Mouse (Mus musculus) embryonic facial prominence, embryonic 15.5 days (tissue): ENCODE results near the gene Gm5155. TPM values are rescaled to one million over a fixed set of nuclear protein-coding genes. Genes with fewer than 3 reads are reported as not detected.
"Not testable (repeated sequence)": the region's sequence is repeated elsewhere in the genome, so short reads cannot be mapped to it uniquely, and the experiment has no call there.

Experiments
- ATAC-seq: fragments of 200-750 bp; cut with Nextera tagmentation; 2 replicates; pipeline ENCODE4 v1.8.0; 2017; ENCODE audit warnings: low read depth, moderate TSS enrichment; ENCODE audit not compliant: insufficient number of reproducible peaks, low FRiP score, low TSS enrichment
- H3K27ac ChIP-seq: fragments of 300-500 bp; sonication (generic); replicated peaks from 2 replicates; pipeline ENCODE4 v1.5.1; 2015; ENCODE audit warnings: mild to moderate bottlenecking, inconsistent platforms
- H3K27me3 ChIP-seq: fragments of 300-500 bp; sonication (generic); 2 replicates; pipeline ENCODE4 v1.6.1; 2015; ENCODE audit warnings: inconsistent platforms
- H3K36me3 ChIP-seq: fragments of 300-500 bp; sonication (generic); 2 replicates; pipeline ENCODE4 v1.6.1; 2015; ENCODE audit warnings: mild to moderate bottlenecking, inconsistent platforms
- H3K4me1 ChIP-seq: fragments of 300-500 bp; sonication (generic); 2 replicates; pipeline ENCODE4 v1.6.1; 2015; ENCODE audit warnings: inconsistent platforms
- H3K4me2 ChIP-seq: fragments of 300-500 bp; sonication (generic); replicated peaks from 2 replicates; pipeline ENCODE4 v1.6.1; 2015; ENCODE audit warnings: mild to moderate bottlenecking, inconsistent platforms
- H3K4me3 ChIP-seq: fragments of 300-500 bp; sonication (generic); replicated peaks from 2 replicates; pipeline ENCODE4 v1.5.1; 2015; ENCODE audit warnings: mild to moderate bottlenecking, inconsistent platforms
- H3K9ac ChIP-seq: fragments of 300-500 bp; sonication (generic); 2 replicates; pipeline ENCODE4 v1.6.1; 2015; ENCODE audit warnings: inconsistent platforms
- H3K9me3 ChIP-seq: fragments of 300-500 bp; sonication (generic); replicated peaks from 2 replicates; pipeline ENCODE4 v1.6.1; 2016; ENCODE audit warnings: inconsistent platforms
- WGBS: fragments of 180-500 bp; shearing (Covaris S2); methylation state at CpG from one replicate; pipeline ENCODE4 v1.1.7; 2015; 5-methylcytosine and 5-hydroxymethylcytosine counted together
- polyA plus RNA-seq: library from polyadenylated mRNA; unstranded; fragments of >200 nt; fragmentation: Nextera tagmentation; extraction: Ambion mirVana; gene quantifications from 2 replicates; pipeline ENCODE4 v1.2.1, GENCODE M21; 2015

Gm5155 gene
- polyA plus RNA-seq: not detected in 2 replicates

DNA sequence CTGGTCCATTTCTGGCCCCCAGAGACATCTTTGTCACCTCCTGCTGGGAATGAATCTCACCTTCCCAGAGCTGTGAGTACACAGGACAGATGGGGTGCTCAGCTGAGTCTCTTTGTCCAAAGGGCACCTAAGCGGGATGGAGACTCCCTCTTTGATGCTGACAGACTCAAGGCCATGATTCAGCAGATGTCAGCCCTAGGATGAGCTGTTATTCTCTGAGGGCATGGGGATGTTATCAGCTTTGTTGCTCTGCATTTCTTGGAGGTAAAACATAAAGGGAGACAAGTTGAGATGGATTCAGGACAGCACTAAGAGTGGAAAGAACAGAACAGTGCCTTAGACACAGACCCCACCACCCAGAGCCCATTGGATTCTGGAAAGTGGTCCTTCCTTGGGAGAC is at the start of gene Gm5155:
Gene Gm5155 (plus strand): TSS at position 301 of the 400 bp plus-strand sequence.
- Histone ChIP-seq H3K36me3 (no peaks in the 10 kb centered on the region), H3K4me1 (no peaks in the 10 kb centered on the region), H3K27me3 (no peaks in the 10 kb centered on the region), H3K4me3 (no peak within 1 kb of the TSS), H3K27ac (no peak within 1 kb of the TSS), H3K9ac (no peak within 1 kb of the TSS), H3K9me3 (no peaks in the 10 kb centered on the region), H3K4me2 (no peak within 1 kb of the TSS)
- 73% methylated on average over 1 of the region's 1 CpGs for WGBS
- no peak for ATAC-seq

DNA sequence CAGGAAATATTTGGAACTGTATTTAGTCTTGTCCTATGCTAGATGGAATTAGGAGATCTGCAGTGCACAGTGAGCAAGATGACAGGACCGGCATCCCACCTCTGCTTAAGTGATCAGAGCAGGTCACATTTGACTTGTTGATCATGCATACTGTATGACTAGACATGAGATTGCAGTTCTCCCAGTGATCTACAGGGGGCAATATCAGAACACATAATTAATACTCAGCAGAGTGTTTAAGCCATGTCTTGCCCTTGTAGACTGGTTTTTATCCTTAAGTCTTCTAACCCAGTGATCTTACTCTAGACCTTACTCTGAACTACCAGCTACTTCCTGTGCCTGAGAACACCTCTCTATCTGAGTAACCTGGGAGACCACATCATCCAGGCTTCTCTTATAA is 791 bp upstream of the Gm5155 start:
- Histone ChIP-seq H3K4me3 (no peak overlapping the region), H3K9me3 (no peaks in the 10 kb centered on the region), H3K4me1 (no peaks in the 10 kb centered on the region), H3K4me2 (no peak overlapping the region), H3K36me3 (no peaks in the 10 kb centered on the region), H3K27me3 (no peaks in the 10 kb centered on the region), H3K9ac (no peak overlapping the region), H3K27ac (no peak overlapping the region)
- no peak for ATAC-seq
- 87% methylated on average over 1 of the region's 1 CpGs for WGBS

DNA sequence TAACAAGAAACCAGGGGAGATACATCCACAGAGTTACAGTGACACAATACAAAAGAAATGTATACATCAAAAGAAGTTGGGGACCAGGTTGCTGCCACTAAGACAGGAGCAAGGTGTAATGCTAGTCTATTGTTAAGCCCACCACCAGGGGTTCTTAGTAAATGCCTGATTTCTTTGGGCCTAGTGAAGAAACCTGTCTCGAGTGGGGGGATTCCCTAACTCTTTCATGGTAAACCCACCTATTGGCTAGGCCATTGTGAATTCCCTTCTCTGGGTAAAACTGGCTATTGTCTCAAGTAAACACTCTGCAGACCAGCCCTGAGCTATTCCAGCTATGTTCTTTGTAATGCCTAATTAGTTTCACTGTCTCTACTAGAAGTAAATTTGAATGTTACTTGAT is 23.8 kb downstream of the Gm5155 start:
- not testable (repeated sequence) for H3K27me3 ChIP-seq, ATAC-seq, H3K9ac ChIP-seq, H3K9me3 ChIP-seq, H3K27ac ChIP-seq, H3K36me3 ChIP-seq, H3K4me2 ChIP-seq, H3K4me3 ChIP-seq, H3K4me1 ChIP-seq
- WGBS: 70% methylated on average over 1 of the region's 1 CpGs

DNA sequence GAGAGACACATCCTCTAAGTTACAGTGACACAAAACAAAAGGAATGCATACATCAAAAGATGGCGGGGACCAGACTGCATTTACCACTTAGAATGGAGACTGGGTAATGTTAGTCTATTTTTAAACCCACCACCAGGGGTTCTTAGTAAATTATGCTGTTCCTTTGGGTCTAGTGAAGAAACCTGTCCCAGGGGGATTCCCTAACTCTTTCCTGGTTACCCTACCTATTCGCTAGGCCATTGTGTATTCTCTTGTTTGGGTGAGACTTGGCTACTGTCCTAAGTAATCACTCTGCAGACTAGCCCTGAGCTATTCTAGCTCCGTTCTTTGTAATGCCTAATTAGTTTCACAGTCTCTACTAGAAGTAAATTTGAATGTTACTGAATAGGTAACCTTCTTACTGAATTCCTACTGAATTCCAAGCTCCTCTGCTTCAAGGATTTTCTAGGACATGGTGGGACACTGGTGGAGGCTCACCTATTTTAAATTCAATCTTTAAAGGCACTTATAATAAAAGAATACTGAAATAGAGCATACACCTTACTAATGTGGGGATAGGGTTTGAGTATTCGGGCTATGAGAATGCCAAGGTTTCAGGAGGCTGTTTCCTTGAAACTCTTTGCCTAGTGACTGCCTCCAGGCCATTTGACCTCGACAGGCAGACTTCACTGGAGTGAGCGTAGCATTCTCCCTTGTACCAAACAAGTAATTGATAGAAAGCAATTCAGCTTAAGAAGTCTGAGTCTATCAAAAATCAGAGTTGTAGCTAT is 31.8 kb downstream of the Gm5155 start:
- no peaks in the 10 kb centered on the region for H3K4me1 ChIP-seq
- 70% methylated on average over 6 of the region's 6 CpGs for WGBS
- no peak overlapping the region for H3K4me2 ChIP-seq
- no peak overlapping the region for H3K4me3 ChIP-seq
- no peak for ATAC-seq
- no peak overlapping the region for H3K27ac ChIP-seq
- no peaks in the 10 kb centered on the region for H3K27me3 ChIP-seq
- no peaks in the 10 kb centered on the region for H3K36me3 ChIP-seq
- H3K9ac ChIP-seq: no peak overlapping the region
- 0 out of 2 replicates have a peak, but pooled peaks cover 4% of the 10 kb centered on the region for H3K9me3 ChIP-seq

Other genes starting within 250 kb of the Gm5155 start
- gene Ceacam5, start 158.5 kb upstream of the Gm5155 start, polyA plus RNA-seq: not detected in 2 replicates
- not detected in 2 replicates for gene Ceacam14, start 59.1 kb upstream of the Gm5155 start, polyA plus RNA-seq
- not detected in 2 replicates for gene Ceacam11, start 100.4 kb downstream of the Gm5155 start, polyA plus RNA-seq
- gene Ceacam13, start 138.1 kb downstream of the Gm5155 start, polyA plus RNA-seq: not detected in 2 replicates
- gene Ceacam12, start 194.2 kb downstream of the Gm5155 start, polyA plus RNA-seq: not detected in 2 replicates